Mouse (Mus musculus): Measurements from ENCODE around the gene Lin28a. TPM values are rescaled to one million over a fixed set of nuclear protein-coding genes. Genes with fewer than 3 reads are reported as not detected.
A peak's percentile ranks its signal among the peaks of the same experiment; 100 is the strongest.
"Not testable (repeated sequence)": the region's sequence is repeated elsewhere in the genome, so short reads cannot be mapped to it uniquely, and the experiment has no call there.

The Lin28a gene
- polyA plus RNA-seq, 1 experiment from 2014 or later, result not detected

DNA sequence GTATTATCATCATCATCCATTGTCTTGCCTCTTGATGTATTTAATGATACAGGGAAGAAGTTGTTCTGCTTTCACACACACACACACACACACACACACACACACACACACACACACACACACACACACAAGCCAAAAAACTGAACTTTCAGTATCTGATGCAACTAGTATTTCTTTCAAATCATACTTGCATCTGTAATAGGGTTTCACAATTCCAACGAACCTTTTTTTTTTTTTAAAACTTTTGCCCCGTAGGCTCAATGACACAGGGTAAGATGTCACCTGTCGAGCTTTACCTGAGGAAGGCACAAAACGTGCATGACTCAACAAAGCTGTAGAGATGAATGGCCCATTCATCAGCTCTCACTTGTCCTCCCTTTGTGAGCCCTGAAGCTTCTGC lies 16.4 kb downstream of the Lin28a start:
- WGBS, result 47% methylated on average over 4 of the region's 4 CpGs
- H3K9ac ChIP-seq, result no peak overlapping the region
- no peak for ATAC-seq (ENCODE audit: insufficient number of reproducible peaks, insufficient read depth, low FRiP score, low TSS enrichment, low read depth)
- no peaks in the 10 kb centered on the region for H3K9me3 ChIP-seq
- no peak overlapping the region for H3K4me2 ChIP-seq
- no peaks in the 10 kb centered on the region for H3K27me3 ChIP-seq
- H3K27ac ChIP-seq, result no peak overlapping the region
- no peak overlapping the region for H3K4me3 ChIP-seq
- peaks cover under 1% of the 10 kb centered on the region; the same call in 1 of the 2 replicates for H3K36me3 ChIP-seq
- H3K4me1 ChIP-seq, result peaks cover 7% of the 10 kb centered on the region

DNA sequence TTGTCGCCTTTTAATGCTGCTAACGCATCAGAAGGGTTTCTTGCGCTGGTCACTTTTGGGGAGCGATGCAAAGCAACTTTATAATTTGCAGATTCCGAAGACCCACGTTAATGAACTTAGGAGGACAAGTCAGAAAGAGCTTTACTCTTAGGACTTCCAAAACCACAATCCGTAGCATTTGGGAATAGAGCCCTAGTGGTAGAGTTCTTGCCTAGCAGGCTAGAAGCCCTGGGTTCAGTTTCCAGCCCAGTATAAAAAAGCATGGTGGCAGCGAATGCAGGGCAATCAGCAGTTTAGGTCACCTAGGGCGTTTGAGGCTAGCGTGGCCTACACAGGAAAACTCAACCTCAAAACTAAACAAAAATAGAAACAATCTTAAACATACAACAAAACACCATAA lies 16.9 kb downstream of the Lin28a start:
- Histone ChIP-seq H3K27me3 (no peaks in the 10 kb centered on the region), H3K27ac (no peak overlapping the region), H3K9me3 (no peaks in the 10 kb centered on the region), H3K4me1 (peaks cover 7% of the 10 kb centered on the region), H3K36me3 (peaks cover 5% of the 10 kb centered on the region), H3K4me2 (no peak overlapping the region), H3K4me3 (no peak overlapping the region), H3K9ac (no peak overlapping the region)
- no peak for ATAC-seq (ENCODE audit: insufficient number of reproducible peaks, insufficient read depth, low FRiP score, low TSS enrichment, low read depth)
- 45% methylated on average over 10 of the region's 10 CpGs for WGBS

DNA sequence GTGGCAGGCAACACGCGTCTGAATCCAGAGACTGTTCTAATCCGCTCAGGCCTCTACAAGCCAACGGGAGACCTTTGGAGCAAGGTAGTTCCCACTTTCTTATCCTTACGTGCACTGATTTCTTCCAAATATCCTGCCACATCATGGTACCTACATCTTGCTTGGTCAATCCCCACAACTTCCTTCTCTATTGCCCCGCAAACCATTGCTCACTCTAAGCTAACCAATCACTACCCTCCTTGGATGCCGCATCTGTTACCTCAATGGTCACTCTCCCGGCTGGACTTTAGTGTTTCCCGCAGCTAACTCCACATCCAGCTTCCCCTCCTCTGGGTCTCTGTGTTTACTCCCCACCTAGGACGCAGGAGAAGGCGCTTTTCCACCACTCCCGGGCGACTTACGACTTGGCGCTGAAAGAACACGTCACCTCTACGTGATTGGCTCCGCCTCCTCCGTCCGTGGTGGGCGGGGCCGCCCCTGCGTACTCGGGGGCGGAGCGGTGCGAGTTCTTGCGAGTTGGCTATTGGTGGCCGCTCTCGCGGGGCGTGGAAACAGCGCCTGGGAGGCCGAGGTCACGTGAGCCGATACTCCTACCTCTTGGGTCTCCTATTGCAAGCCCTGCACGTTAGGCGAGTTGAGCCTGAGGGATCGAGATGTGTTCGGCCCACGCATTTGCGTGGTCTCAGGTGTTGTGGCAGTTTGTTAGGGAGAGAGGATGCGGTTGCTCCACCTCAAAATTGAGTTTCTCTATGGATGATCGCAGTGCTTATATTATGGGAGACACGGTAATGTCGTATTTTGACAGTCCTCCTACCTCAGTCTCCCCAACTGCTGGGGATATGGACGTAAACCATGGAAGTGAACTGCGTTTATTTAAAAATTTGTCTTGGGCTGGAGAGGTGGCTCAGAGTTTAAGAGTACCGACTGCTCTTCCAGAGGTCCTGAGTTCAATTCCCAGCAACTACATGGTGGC lies 17.9 kb downstream of the Lin28a start, which contains the start of gene Dhdds:
Gene Dhdds, minus strand, starts transcription at position 453 of the 973 bp plus-strand sequence.
- ATAC-seq (ENCODE audit: insufficient number of reproducible peaks, insufficient read depth, low FRiP score, low TSS enrichment, low read depth), result peak; percentile 93
- Histone ChIP-seq H3K4me3 (peak within 1 kb of the TSS; percentile 69), H3K4me2 (peak within 1 kb of the TSS; percentile 87), H3K27ac (peak within 1 kb of the TSS; percentile 29; the same call in 1 of the 2 replicates), H3K4me1 (peaks cover 7% of the 10 kb centered on the region), H3K36me3 (peaks cover 15% of the 10 kb centered on the region), H3K9ac (peak within 1 kb of the TSS; percentile 83), H3K27me3 (no peaks in the 10 kb centered on the region), H3K9me3 (no peaks in the 10 kb centered on the region)
- under 1% methylated on average over 49 of the region's 49 CpGs for WGBS

DNA sequence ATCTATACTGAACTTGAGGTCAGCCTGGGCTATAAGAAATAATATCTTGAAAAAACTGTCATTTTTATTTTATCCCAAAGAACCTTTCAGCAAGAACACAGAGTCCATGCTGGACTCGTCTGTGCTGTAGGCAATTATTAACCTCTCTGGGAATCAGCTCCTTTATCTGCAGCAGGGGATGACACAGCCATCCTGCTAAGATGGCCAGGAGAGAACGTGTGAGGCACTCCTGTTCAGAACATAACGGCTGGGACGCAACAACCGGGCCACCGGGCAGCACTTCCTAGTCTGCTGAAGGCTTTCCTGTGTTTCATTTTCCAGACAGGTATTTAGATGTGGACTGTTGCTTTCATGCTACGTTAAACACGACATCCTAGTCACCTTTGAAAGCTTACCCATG lies 23.9 kb downstream of the Lin28a start:
- Histone ChIP-seq H3K36me3 (peaks cover 71% of the 10 kb centered on the region), H3K4me1 (peaks cover 3% of the 10 kb centered on the region), H3K9ac (0 out of 2 replicates have a peak overlapping the region, but pooled peaks have one; percentile 3), H3K9me3 (no peaks in the 10 kb centered on the region), H3K4me3 (no peak overlapping the region), H3K4me2 (no peak overlapping the region), H3K27ac (no peak overlapping the region), H3K27me3 (no peaks in the 10 kb centered on the region)
- 91% methylated on average over 8 of the region's 8 CpGs for WGBS
- no peak for ATAC-seq (ENCODE audit: insufficient number of reproducible peaks, insufficient read depth, low FRiP score, low TSS enrichment, low read depth)

DNA sequence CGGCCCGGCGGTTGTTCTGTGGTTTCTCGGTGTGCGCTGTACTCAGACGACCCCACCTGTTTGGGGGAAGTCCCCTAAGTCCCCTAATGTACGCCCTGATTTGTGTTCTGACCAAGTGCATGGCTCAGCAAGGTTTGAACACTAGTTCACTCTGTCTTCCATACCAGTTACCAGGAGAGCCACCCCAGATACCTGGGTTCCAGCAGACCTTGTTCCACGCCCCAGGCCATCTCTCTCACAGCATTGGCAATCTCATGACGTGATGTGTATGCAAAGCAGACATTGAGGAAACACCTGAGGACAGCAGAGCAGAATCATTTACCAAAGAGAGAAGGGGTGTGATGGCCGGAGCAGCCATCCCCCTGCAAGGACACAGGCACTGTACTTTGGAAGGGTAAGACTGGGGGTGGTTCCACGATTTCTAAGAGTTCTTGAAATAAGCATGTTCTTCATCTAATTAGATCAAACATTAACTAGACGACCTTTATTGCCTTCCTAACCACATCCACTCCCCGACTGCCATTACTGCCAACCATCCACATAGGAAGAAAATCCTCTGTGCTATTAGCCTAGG lies 27.5 kb downstream of the Lin28a start:
- peaks cover 90% of the 10 kb centered on the region for H3K36me3 ChIP-seq
- no peaks in the 10 kb centered on the region for H3K4me1 ChIP-seq
- H3K4me2 ChIP-seq, result no peak overlapping the region
- no peak overlapping the region for H3K27ac ChIP-seq
- H3K27me3 ChIP-seq, result no peaks in the 10 kb centered on the region
- no peak overlapping the region for H3K4me3 ChIP-seq
- 86% methylated on average over 13 of the region's 13 CpGs for WGBS
- ATAC-seq (ENCODE audit: insufficient number of reproducible peaks, insufficient read depth, low FRiP score, low TSS enrichment, low read depth), result no peak
- no peak overlapping the region for H3K9ac ChIP-seq
- no peaks in the 10 kb centered on the region for H3K9me3 ChIP-seq

DNA sequence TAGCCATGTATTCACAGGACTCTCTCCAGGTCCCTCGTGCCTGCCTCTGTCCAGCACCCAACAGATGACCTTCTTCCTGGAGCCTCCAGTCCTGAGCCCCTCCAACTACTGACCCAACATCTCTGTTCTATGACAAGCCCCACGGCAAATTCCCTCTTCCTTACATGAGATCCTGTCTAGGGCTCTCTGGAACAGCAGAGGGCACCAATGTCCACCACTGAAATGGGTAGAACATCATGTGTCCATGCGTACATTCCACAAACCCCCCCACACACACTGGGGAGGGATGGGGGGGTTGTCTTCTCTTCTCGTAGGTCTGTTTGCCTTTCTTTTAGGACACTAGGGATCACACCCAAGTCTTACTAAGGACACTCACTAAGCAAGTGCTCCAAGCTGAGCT lies 28.6 kb downstream of the Lin28a start:
- Histone ChIP-seq H3K27me3 (no peaks in the 10 kb centered on the region), H3K36me3 (peaks cover 87% of the 10 kb centered on the region), H3K4me3 (no peak overlapping the region), H3K27ac (no peak overlapping the region), H3K4me1 (no peaks in the 10 kb centered on the region), H3K9me3 (no peaks in the 10 kb centered on the region), H3K9ac (no peak overlapping the region), H3K4me2 (no peak overlapping the region)
- 72% methylated on average over 4 of the region's 4 CpGs for WGBS
- no peak for ATAC-seq (ENCODE audit: insufficient number of reproducible peaks, insufficient read depth, low FRiP score, low TSS enrichment, low read depth)

DNA sequence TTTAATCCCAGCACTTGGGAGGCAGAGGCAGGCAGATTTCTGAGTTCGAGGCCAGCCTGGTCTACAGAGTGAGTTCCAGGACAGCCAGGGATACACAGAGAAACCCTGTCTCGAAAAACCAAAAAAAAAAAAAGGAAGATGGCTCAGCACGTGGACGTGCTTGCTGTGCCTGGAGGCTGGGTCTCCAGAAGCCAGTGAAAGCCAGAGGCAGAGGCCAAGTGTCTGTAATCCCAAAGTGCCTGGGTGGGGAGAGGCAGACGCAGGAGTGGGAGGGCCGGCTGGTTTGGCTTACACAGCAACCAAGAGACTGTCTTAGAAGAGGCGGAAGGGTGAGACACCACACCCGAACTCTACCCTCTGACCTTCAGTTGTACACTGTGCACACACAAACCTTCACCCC lies 30.4 kb downstream of the Lin28a start:
- not testable (repeated sequence) for ATAC-seq (ENCODE audit: insufficient number of reproducible peaks, insufficient read depth, low FRiP score, low TSS enrichment, low read depth); H3K27me3 ChIP-seq; H3K4me3 ChIP-seq; H3K9me3 ChIP-seq; H3K27ac ChIP-seq; H3K9ac ChIP-seq; H3K4me2 ChIP-seq; H3K4me1 ChIP-seq
- 91% methylated on average over 8 of the region's 8 CpGs for WGBS
- H3K36me3 ChIP-seq, result peaks cover 76% of the 10 kb centered on the region

DNA sequence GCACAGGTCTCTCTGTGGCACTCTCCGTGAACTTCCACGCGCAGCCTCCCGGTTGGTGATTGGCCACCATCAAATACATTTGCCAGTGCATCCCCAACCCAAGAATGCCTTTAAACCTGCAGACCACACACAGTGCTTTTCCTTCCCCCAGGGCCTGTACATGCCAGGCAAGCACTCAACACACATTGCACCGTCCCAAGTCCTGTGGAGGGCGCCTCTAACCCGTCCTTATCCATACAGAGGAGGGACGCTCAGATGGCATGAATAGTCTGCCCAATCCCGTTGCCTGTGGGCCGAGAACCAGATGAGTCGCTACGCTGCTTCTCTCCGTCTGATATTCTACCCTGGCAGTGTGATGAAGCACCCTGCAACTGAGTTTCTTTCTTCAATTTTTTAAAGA lies 35.7 kb downstream of the Lin28a start:
- no peaks in the 10 kb centered on the region for H3K27me3 ChIP-seq
- no peaks in the 10 kb centered on the region for H3K9me3 ChIP-seq
- H3K4me2 ChIP-seq, result no peak overlapping the region
- H3K36me3 ChIP-seq, result peaks cover 78% of the 10 kb centered on the region
- H3K4me3 ChIP-seq, result no peak overlapping the region
- no peak for ATAC-seq (ENCODE audit: insufficient number of reproducible peaks, insufficient read depth, low FRiP score, low TSS enrichment, low read depth)
- H3K4me1 ChIP-seq, result no peaks in the 10 kb centered on the region
- H3K9ac ChIP-seq, result 0 out of 2 replicates have a peak overlapping the region, but pooled peaks have one; percentile 3
- WGBS, result 77% methylated on average over 13 of the region's 13 CpGs
- no peak overlapping the region for H3K27ac ChIP-seq

DNA sequence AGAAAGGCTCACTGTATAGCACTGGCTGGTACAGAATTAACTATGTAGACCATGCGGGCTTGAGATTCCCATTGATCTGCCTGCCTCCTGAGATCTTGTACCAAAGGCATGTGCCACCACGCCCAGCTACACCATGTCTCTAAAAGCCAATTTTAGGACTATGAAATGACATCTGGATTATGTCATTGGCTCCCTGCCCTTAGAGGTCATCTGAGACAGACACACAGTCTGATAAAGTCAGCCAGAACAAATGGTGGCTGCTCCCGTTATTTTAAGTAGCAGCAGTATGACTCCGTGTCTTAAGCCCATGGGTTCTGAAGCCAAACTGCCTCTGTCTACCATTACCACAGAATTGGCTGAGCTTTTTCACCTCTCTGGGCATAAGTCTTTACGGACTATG lies 38.1 kb downstream of the Lin28a start:
- no peak overlapping the region for H3K4me3 ChIP-seq
- H3K9ac ChIP-seq, result no peak overlapping the region
- H3K9me3 ChIP-seq, result no peaks in the 10 kb centered on the region
- no peak overlapping the region for H3K27ac ChIP-seq
- H3K27me3 ChIP-seq, result no peaks in the 10 kb centered on the region
- 80% methylated on average over 5 of the region's 5 CpGs for WGBS
- H3K4me1 ChIP-seq, result no peaks in the 10 kb centered on the region
- H3K4me2 ChIP-seq, result no peak overlapping the region
- H3K36me3 ChIP-seq, result peaks cover 79% of the 10 kb centered on the region
- ATAC-seq (ENCODE audit: insufficient number of reproducible peaks, insufficient read depth, low FRiP score, low TSS enrichment, low read depth), result no peak

DNA sequence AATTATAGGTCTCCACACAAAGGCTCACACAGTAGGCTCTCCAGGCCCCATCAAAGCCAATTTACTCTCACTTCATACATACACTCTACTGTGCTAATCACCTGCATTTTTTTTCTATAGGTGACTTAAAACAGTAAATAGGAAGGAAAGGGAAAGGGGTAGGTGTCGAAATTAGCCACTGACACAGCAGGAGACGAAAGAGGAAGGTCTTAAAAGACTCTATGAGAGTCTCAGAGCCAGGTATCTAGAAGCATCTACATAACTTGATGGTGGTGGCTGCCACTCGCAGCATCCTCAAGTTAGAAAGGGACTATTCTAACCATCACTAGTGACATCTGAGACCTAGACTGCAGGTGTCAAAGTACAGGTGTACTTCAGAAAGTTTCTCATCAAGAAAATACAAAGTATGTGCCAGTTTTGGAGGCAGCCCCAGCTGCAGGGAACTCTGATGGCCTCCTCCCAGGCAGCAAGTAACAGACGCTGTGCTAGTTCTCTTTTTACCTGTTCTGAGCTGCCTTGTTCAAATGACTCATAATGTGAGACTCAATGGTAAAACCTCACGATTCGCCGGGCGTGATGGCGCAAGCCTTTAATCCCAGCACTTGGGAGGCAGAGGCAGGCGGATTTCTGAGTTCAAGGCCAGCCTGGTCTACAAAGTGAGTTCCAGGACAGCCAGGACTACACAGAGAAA lies 40.5 kb downstream of the Lin28a start:
- H3K27ac ChIP-seq, result no peak overlapping the region
- no peaks in the 10 kb centered on the region for H3K4me1 ChIP-seq
- no peak overlapping the region for H3K4me2 ChIP-seq
- H3K9ac ChIP-seq, result no peak overlapping the region
- no peaks in the 10 kb centered on the region for H3K9me3 ChIP-seq
- WGBS, result 94% methylated on average over 10 of the region's 10 CpGs
- no peak overlapping the region for H3K4me3 ChIP-seq
- H3K27me3 ChIP-seq, result no peaks in the 10 kb centered on the region
- H3K36me3 ChIP-seq, result peaks cover 71% of the 10 kb centered on the region
- no peak for ATAC-seq (ENCODE audit: insufficient number of reproducible peaks, insufficient read depth, low FRiP score, low TSS enrichment, low read depth)

DNA sequence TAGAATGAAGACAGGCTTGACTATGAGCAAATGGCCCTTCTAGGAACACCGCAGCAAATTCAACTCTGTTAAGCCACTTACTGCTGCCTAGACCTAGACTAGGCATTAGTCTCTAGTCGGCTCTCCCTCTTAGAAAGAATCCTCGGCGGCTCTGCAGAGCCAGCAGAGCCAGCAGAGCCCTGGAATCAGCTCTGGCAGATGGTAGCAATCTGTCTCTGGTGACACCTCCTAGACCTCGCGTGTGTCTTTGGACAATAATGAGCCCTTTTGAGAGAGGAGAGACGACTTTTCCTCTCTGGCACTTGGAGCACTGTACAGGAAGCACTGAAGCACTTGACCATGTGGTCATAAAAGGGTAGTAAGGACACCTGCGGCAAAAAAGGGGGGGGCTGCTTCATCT lies 46.9 kb downstream of the Lin28a start:
- peaks cover 45% of the 10 kb centered on the region for H3K36me3 ChIP-seq
- no peak overlapping the region for H3K4me3 ChIP-seq
- no peak overlapping the region for H3K27ac ChIP-seq
- WGBS, result 64% methylated on average over 8 of the region's 8 CpGs
- ATAC-seq (ENCODE audit: insufficient number of reproducible peaks, insufficient read depth, low FRiP score, low TSS enrichment, low read depth), result no peak
- H3K27me3 ChIP-seq, result no peaks in the 10 kb centered on the region
- H3K4me2 ChIP-seq, result no peak overlapping the region
- H3K9ac ChIP-seq, result no peak overlapping the region
- peaks cover 19% of the 10 kb centered on the region for H3K4me1 ChIP-seq
- no peaks in the 10 kb centered on the region for H3K9me3 ChIP-seq
